Comparison of ENCODE assay signal across 17 mouse cellular contexts in the genomic region with DNA sequence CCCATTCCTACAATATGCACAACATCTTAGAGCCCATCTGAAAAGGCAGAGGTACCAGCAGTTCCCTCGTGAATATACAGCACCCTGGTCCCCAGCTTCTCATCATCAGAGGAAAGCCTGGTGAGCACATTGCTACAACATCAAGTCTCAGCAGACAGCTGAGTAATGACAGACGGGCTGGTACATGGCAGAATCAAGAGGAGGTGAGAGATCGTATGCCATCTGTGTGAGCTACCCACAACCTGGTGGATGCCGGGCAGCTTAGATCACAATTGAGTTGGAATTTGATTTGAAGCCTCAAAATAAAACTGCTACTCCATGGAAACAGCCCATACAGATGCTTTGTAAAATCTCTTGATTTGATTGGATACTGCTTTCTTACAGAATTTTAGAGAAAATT. TPM values are rescaled to one million over a fixed set of nuclear protein-coding genes. Genes with fewer than 3 reads are reported as not detected.
DNase-seq lines count a peak whose midpoint lies in the region.
"Had no signal": no experiment of that assay in that cellular context is flagged by ENCODE, and none has a peak within 500 bp of the region (broad histone marks: within the 10 kb centered on the region; RNA-seq: fewer than 3 reads in every experiment).

No protein-coding gene starts in this region.

- peak; percentile 70 for DNase-seq in brain, adult 2 months (ENCODE audit: low read depth, low spot score)
- peak; percentile 66 for DNase-seq in layer of hippocampus, adult 11-12 months (ENCODE audit: low spot score)
- peak; percentile 38 for DNase-seq in layer of hippocampus, adult 9-10 months (ENCODE audit: low spot score)
- DNase-seq in layer of hippocampus, postnatal 36 days, result peak; percentile 59 to 73
- no peak for DNase-seq in embryo, embryonic 9.5 days (ENCODE audit: extremely low spot score)
- DNase-seq in adrenal gland, postnatal 10 days, result no peak
- no peak for DNase-seq in retina, postnatal 1 day
- DNase-seq: adrenal gland, adult 2 months; adrenal gland, postnatal 36 days; cerebellum, adult 11 months; cerebellum, adult 9-10 months; cerebellum, postnatal 25 days; gastrocnemius, adult 2 months; gastrocnemius, postnatal 25 days; heart, postnatal 10 days; heart, postnatal 4 days had no signal

RNA-seq across cellular contexts. Expression of a gene that starts 33.4 kb away (rescaled TPM):
- total RNA-seq in layer of hippocampus, postnatal 36 days (2021), result 10 to 100 TPM; 25.7 to 26.0 TPM
- total RNA-seq in adrenal gland, postnatal 10 days (2021), result 10 to 100 TPM; 16.8 to 21.0 TPM

RNA-seq across cellular contexts. Expression of a gene that starts 40.2 kb away (rescaled TPM):
- total RNA-seq in layer of hippocampus, postnatal 36 days (2021), result 10 to 100 TPM; 20.4 to 21.4 TPM
- 10 to 100 TPM in 1 of 2 experiments, 1 to 10 TPM in 1; 6.9 to 22.7 TPM for total RNA-seq in adrenal gland, postnatal 10 days (2021)
- total RNA-seq: granulocyte monocyte progenitor cell, adult 5-6 weeks had no signal

Comparison
In these comparisons a context has a peak if more than half of its experiments do, and no peak if none do; other contexts are left out.
1. DNase-seq: peak in brain, adult 2 months (single experiment), layer of hippocampus, adult 11-12 months (single experiment), layer of hippocampus, adult 9-10 months (single experiment) and layer of hippocampus, postnatal 36 days (2 of 2); none in embryo, embryonic 9.5 days (single experiment), adrenal gland, postnatal 10 days (single experiment) and retina, postnatal 1 day (single experiment).